Mouse (Mus musculus) heart, adult 2 months (tissue): ENCODE measurements around the gene Fgd4. TPM values are rescaled to one million over a fixed set of nuclear protein-coding genes. Genes with fewer than 3 reads are reported as not detected.
"Not testable (repeated sequence)": the region's sequence is repeated elsewhere in the genome, so short reads cannot be mapped to it uniquely, and the experiment has no call there.

ENCODE experiments used
- DNase-seq, 2 experiments: peaks; one replicate each; pipeline ENCODE4 v3.0.0; 2021
- H3K27ac ChIP-seq: fragments of 200-600 bp; 2 replicates; pipeline ENCODE4 v1.8.1; 2022
- H3K27me3 ChIP-seq: fragments of 200-500 bp; 2 replicates; pipeline ENCODE4 v1.6.1; 2012; ENCODE audit warnings: mild to moderate bottlenecking, low read length, inconsistent platforms, mixed read lengths; ENCODE audit not compliant: control insufficient read depth, insufficient read depth
- H3K36me3 ChIP-seq: fragments of 200-500 bp; 2 replicates; pipeline ENCODE4 v1.6.1; 2012; ENCODE audit warnings: low read length, inconsistent platforms; ENCODE audit not compliant: control insufficient read depth, insufficient read depth
- H3K4me1 ChIP-seq: fragments of 200-500 bp; 2 replicates; pipeline ENCODE4 v1.6.1; 2011; ENCODE audit warnings: low read length; ENCODE audit not compliant: control insufficient read depth, insufficient read depth
- H3K4me3 ChIP-seq: fragments of 200-600 bp; 2 replicates; pipeline ENCODE4 v1.8.1; 2022
- H3K79me2 ChIP-seq: fragments of 200-500 bp; replicated peaks from 2 replicates; pipeline ENCODE4 v1.6.1; 2012; ENCODE audit warnings: mild to moderate bottlenecking, inconsistent platforms, low read length, moderate library complexity, mixed read lengths; ENCODE audit not compliant: control insufficient read depth, insufficient read depth
- H3K9ac ChIP-seq: fragments of 200-500 bp; 2 replicates; pipeline ENCODE4 v1.6.1; 2012; ENCODE audit warnings: low read depth, mild to moderate bottlenecking, control low read depth, inconsistent platforms, low read length, mixed read lengths
- CTCF ChIP-seq: fragments of 200-600 bp; IDR thresholded peaks from 2 replicates; pipeline ENCODE4 v1.8.1; 2022; ENCODE audit warnings: antibody characterized with exemption, mild to moderate bottlenecking, moderate library complexity
- EP300 ChIP-seq: fragments of 200-500 bp; IDR thresholded peaks from 2 replicates; pipeline ENCODE4 v1.6.1; 2011; ENCODE audit warnings: low read depth, low read length, control low read depth; ENCODE audit not compliant: insufficient read depth
- POLR2A ChIP-seq: fragments of 200-500 bp; IDR thresholded peaks from 2 replicates; pipeline ENCODE4 v1.6.1; 2011; ENCODE audit warnings: mild to moderate bottlenecking, low read depth, low read length, control low read depth; ENCODE audit not compliant: insufficient read depth
- WGBS: fragments of 180-500 bp; shearing (Covaris S2); methylation state at CpG from one replicate; pipeline ENCODE4 v1.1.7; 2018; 5-methylcytosine and 5-hydroxymethylcytosine counted together
- intact Hi-C: fragments of 180-260 bp; cut with DNase I; formaldehyde crosslinking; loops from one replicate; pipeline ENCODE4 v1.15.1; 2025
- polyA plus RNA-seq: library from polyadenylated mRNA; depleted of rRNA; stranded (reverse); fragments of >200 nt; gene quantifications from 2 replicates; pipeline ENCODE4 v1.2.3, GENCODE M21; 2012
- total RNA-seq, 2 experiments: library from RNA; stranded (reverse); gene quantifications; 2 replicates each; pipeline ENCODE4 v1.2.3; 2021

The Fgd4 gene
- total and polyA plus RNA-seq, 3 experiments: 4.9 to 44.8 (median 41.7) TPM

DNA sequence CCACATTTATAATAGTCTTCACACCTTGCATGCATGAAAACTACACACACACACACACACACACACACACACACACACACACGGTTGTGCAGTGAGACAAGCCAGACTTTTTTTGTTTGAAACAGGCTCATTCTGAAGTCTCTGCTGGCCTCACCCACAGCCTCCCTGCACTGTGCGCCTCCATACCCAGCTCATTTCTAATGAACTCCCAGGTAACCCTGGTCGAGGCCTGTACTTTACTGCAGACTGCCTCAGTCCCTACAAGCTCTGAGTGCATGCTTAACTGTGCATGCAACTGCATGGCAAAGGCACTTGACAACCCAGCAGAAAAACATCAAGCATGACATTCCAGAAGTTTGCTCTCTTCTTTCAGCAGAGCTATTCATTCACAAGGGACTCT, 72.3 kb downstream of the Fgd4 start:
- intact Hi-C loops: no loop called here
- H3K27ac ChIP-seq: no peak overlapping the region
- DNase-seq: no peak
- no peaks in the 10 kb centered on the region for H3K27me3 ChIP-seq
- H3K4me3 ChIP-seq: no peak overlapping the region
- peaks cover 6% of the 10 kb centered on the region; the same call in 1 of the 2 replicates for H3K36me3 ChIP-seq
- no peak overlapping the region for H3K9ac ChIP-seq
- no peaks in the 10 kb centered on the region for H3K79me2 ChIP-seq
- H3K4me1 ChIP-seq: peaks cover 12% of the 10 kb centered on the region
- 72% methylated on average over 3 of the region's 3 CpGs for WGBS
- TF ChIP-seq CTCF (no peak), POLR2A (no peak), EP300 (no peak)

DNA sequence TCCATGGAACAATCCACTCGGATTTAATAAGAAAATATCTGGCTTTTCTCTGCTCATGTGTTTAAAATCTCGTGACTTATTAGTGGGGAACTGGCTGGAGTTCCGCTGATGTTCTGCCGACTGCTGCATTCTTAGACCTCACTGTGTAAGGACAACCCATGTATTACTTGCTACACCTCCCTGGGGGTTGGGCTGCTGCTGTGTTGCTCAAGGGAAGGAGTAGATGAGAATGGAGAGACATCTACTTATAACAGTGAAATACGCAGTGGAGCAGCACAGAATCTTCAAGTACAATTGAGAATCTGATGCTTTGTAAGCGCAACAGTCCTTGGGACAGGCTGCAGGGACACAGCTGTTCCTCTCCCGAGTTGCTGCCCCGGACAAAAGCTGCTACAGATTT, 73.1 kb downstream of the Fgd4 start:
- peaks cover 6% of the 10 kb centered on the region; the same call in 1 of the 2 replicates for H3K36me3 ChIP-seq
- peaks cover 12% of the 10 kb centered on the region for H3K4me1 ChIP-seq
- H3K9ac ChIP-seq: peak overlapping the region; percentile 3
- H3K4me3 ChIP-seq: peak overlapping the region; percentile 45
- no peaks in the 10 kb centered on the region for H3K79me2 ChIP-seq
- H3K27ac ChIP-seq: peak overlapping the region; percentile 81
- intact Hi-C loops: no loop called here
- WGBS: 27% methylated on average over 8 of the region's 8 CpGs
- peak; percentile 43; the same call in 1 of the 2 replicates for TF ChIP-seq POLR2A
- no peak for TF ChIP-seq CTCF
- TF ChIP-seq EP300: no peak
- DNase-seq: peak; percentile 58 to 79
- no peaks in the 10 kb centered on the region for H3K27me3 ChIP-seq

DNA sequence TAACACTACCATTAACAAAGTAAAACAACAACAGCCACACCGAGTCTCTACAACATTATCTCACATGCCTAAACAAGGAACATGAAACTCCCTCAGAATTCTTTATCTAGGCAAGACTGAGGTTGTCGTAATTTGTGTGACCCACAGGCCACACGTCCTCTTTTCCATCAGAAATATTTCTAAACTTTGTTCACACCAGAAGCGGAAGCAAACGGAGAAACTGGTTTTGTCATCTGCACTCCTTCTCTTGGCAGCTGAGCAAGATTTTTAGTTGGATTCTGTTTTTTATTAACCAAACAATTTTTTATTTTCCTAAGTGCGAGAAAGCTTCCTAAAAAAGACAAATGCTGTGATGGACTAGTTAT, 73.6 kb downstream of the Fgd4 start:
- TF ChIP-seq EP300: no peak
- TF ChIP-seq POLR2A: no peak
- TF ChIP-seq CTCF: no peak
- H3K27ac ChIP-seq: peak overlapping the region; percentile 81
- intact Hi-C loops: no loop called here
- H3K4me1 ChIP-seq: peaks cover 13% of the 10 kb centered on the region
- H3K27me3 ChIP-seq: no peaks in the 10 kb centered on the region
- 9% methylated on average over 6 of the region's 6 CpGs for WGBS
- peak in 1 of 2 experiments; percentile 23 for DNase-seq
- H3K4me3 ChIP-seq: peak overlapping the region; percentile 45
- peak overlapping the region; percentile 62; the same call in 1 of the 2 replicates for H3K9ac ChIP-seq
- H3K79me2 ChIP-seq: no peaks in the 10 kb centered on the region
- H3K36me3 ChIP-seq: peaks cover 6% of the 10 kb centered on the region; the same call in 1 of the 2 replicates

DNA sequence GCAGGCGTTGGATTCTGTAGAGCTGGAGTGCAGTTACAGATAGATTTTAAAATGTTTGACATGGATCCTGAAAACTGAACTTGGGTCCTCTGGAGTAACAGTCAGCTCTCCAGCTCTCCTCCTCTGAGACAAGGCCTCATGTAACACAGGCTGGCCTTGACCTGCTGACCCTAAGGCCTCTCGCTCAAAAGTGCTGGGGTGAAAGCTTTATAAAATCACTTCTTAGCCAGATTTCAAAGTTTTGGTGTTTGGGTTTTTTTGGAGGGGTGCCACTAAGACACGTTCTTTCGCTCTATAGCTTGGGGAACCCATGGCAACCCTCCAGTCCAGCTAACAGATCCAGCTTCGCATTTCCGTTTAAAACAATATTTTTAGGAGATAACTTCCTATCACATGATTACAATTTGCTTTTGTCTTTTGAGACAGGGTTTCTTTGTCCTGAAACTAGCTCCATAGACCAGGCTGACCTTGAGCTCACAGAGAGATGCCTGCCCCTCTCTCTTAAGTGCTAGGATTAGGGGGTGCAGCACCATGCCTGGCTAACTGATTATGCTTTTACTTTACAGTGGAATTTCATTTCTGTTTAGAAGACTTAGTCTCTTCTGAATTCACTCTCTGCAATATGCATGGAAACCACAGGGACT, 74.1 kb downstream of the Fgd4 start:
- Histone ChIP-seq H3K27me3 (no peaks in the 10 kb centered on the region), H3K9ac (peak overlapping the region; percentile 62), H3K27ac (peak overlapping the region; percentile 81), H3K4me3 (peak overlapping the region; percentile 45), H3K4me1 (peaks cover 13% of the 10 kb centered on the region), H3K36me3 (peaks cover 6% of the 10 kb centered on the region; the same call in 1 of the 2 replicates), H3K79me2 (no peaks in the 10 kb centered on the region)
- 0 out of 2 replicates have a peak, but pooled peaks have one; percentile 2 for TF ChIP-seq EP300
- TF ChIP-seq POLR2A: no peak
- intact Hi-C loops: no loop called here
- 11% methylated on average over 6 of the region's 6 CpGs for WGBS
- peak; percentile 25 to 37 for DNase-seq

DNA sequence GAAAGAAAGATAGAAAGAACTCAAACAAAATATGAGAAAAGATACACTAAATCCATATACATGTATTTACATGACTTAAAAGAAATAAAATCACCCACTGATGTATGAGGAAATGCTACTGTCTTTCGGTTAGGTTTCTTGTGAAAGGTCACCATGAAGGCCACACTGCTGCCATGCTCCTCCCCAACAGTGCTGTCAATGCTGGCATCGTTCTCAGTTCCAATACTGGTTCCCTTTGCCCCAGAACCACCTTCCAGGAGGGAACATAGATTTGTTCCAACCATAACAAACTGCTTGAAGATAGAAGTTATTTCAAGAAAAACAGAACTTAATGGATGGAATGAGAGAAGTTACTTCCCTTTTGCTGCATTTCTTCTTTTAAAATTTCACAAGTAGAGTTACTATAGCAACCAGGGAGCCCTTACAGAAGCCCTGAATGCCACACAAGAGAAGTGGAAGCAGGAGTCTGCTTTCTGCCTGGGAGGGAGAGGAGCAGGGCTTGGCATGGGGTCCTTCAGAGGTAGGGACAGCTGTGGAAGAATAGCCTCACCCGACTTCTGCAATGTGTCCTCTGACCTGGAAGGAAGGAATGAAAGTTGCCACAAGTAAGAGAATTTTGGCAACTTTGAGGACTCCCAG, 75.0 kb downstream of the Fgd4 start:
- intact Hi-C loops: no loop called here
- DNase-seq: peak; percentile 35 to 39
- peak overlapping the region; percentile 20; the same call in 1 of the 2 replicates for H3K9ac ChIP-seq

DNA sequence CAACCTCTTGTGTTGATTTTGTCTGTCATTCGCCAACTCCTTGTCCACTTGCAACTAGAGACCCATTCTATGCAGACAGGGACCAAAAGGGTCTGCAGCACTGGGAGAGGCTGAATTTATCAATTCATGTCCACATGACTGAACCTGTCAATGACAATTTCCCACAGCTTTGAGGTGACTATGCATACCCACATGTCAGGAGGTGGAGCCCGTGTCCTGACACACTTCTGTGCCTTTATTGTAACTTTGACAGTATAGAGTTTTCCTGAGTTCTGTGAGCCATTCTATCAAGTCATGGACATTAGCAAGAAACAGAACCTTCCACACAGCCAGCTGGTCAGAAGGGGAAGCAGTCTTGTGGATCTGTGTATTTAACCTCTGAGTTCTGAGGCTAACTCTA, 76.7 kb downstream of the Fgd4 start:
- Histone ChIP-seq H3K27me3 (no peaks in the 10 kb centered on the region), H3K36me3 (peaks cover 6% of the 10 kb centered on the region; the same call in 1 of the 2 replicates), H3K79me2 (no peaks in the 10 kb centered on the region), H3K9ac (no peak overlapping the region), H3K4me3 (no peak overlapping the region), H3K27ac (peak overlapping the region; percentile 28; the same call in 1 of the 2 replicates), H3K4me1 (peaks cover 13% of the 10 kb centered on the region)
- intact Hi-C loops: no loop called here
- no peak for DNase-seq
- WGBS: 73% methylated on average over 2 of the region's 2 CpGs
- TF ChIP-seq POLR2A (no peak), EP300 (no peak), CTCF (no peak)

More for the DNA sequence above, 75.0 kb downstream of the Fgd4 start:
- WGBS: 32% methylated on average over 3 of the region's 3 CpGs
- Histone ChIP-seq H3K79me2 (no peaks in the 10 kb centered on the region), H3K4me3 (peak overlapping the region; percentile 27), H3K36me3 (peaks cover 6% of the 10 kb centered on the region; the same call in 1 of the 2 replicates), H3K27ac (peak overlapping the region; percentile 55), H3K27me3 (no peaks in the 10 kb centered on the region), H3K4me1 (peaks cover 13% of the 10 kb centered on the region)
- TF ChIP-seq CTCF (no peak), POLR2A (no peak), EP300 (no peak)

DNA sequence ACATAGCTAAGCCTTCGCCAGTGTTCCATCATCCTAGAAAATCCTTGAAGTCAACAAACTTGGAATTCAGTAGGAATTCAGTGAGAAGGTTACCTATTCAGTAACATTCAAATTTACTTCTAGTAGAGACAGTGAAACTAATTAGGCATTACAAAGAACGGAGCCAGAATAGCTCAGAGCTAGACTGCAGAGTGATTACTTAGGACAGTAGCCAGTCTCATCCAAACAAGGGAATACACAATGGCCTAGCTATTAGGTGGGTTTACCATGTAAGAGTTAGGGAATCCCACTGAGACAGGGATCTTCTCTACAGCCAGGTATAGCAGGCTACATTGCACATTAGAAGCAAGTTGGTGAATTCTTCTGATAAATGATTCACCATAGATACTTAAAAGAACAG, 77.5 kb downstream of the Fgd4 start:
- H3K9ac ChIP-seq, H3K79me2 ChIP-seq, H3K27me3 ChIP-seq, H3K36me3 ChIP-seq, DNase-seq, H3K4me3 ChIP-seq, intact Hi-C loops: not testable (repeated sequence)
- 74% methylated on average over 2 of the region's 2 CpGs for WGBS
- peaks cover 12% of the 10 kb centered on the region for H3K4me1 ChIP-seq
- H3K27ac ChIP-seq: peak overlapping the region; percentile 77; the same call in 1 of the 2 replicates
